Mouse (Mus musculus): ENCODE measurements around the gene Ap1s1.
A peak's percentile ranks its signal among the peaks of the same experiment; 100 is the strongest.

Ap1s1 gene

DNA sequence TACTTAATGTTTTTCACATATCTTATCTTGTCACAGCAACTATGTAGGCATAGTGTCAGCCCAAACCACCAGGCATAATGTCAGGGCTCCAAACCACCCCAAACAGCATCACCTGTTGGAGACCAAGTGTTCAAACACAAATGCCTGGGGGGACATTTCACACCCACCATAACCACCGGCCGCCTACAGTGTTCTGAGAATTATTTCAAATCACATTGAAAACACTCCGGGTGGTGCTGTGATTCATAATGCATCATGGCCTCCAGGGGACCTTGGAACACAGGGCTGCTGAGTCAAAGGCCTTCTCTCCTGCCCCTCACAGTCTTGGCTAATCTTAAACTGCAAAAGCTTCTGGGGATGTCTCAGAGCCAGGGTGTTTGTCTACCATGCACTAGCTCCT is 30.0 kb downstream of the Ap1s1 start:
- no peak for DNase-seq (ENCODE audit: low spot score)

DNA sequence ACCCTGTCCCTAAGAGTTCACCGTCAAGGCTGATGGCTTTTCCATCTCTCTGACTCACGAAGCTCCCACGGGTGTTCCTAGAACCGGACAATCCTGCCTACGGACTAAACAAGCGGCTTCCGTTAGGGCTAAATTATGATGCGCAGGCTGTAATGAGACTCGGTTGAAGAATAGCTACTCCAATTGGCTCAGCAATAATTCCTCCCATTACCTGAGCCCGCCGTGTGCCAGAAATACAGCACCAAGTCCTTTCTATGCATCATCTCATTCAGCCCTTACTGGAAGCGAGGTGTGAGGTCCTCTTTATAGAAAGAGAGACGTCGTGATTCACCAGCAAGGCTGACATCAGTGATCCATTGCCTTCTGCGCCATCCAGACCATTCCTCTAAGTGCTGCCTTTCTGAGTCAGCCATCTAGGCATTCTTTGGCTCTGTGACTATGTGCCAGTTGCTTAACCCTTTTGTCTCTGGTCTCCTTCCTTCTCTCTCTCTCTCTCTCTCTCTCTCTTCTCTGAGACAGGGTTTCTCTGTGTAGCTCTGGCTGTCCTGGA is 33.5 kb downstream of the Ap1s1 start:
- DNase-seq (ENCODE audit: low spot score): no peak

DNA sequence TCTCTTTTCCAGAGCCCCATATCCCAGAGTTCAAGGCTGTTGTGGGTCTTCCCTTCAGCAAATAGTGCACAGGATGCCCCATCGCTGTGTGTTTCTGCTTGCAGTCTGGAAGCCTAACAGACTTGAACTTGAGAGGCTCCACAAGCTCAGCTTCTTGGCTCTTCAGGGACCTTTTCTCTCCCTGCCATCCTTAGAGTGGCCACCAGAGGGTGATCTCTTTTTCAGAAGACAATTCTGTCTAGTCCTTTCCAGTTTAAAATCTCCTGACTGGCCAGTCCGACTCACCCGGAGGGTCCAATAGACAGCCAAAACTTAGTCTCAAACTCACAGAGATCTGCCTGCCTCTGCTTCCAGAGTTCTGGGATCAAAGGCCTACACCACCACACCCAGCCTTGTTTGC is 35.9 kb downstream of the Ap1s1 start:
- peak; percentile 42 for DNase-seq (ENCODE audit: low spot score)

DNA sequence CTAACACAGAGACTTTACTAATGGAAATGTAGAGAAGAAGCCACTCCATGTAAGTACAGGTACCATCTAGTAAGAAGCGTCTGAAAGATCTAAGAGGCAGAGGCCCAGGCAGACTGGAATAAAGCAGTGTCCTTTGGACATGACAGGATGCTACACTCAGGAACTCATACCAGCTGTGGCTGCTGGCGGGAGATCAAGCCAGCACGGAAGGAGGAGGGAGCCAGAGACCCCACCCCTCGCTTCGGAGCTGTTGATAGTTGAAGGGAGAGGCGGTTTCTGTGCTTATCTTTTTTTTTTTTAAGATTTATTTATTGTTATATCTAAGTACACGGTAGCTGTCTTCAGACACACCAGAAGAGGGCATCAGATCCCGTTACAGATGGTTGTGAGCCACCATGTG is 38.7 kb downstream of the Ap1s1 start:
- no peak for DNase-seq (ENCODE audit: low spot score)

DNA sequence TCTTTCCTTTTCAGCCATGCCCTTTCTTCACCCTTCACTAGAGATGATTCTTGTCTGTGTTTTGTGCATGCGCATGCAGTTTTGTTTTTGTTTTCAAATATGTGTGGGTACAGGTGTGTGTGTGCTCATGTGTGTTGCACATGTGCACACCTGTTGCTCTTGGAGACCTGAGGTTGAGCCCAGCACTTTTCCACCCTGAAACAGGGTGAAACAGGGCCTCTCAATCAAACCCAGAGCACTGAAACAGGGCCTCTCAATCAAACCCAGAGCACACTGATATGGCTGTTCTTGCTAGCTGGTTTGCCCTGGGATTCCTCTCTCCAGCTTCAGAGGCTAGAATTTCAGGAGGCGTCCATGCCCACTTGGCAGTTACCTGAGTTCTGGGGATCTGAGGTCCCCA is 45.3 kb downstream of the Ap1s1 start:
- DNase-seq (ENCODE audit: low spot score): peak; percentile 22

DNA sequence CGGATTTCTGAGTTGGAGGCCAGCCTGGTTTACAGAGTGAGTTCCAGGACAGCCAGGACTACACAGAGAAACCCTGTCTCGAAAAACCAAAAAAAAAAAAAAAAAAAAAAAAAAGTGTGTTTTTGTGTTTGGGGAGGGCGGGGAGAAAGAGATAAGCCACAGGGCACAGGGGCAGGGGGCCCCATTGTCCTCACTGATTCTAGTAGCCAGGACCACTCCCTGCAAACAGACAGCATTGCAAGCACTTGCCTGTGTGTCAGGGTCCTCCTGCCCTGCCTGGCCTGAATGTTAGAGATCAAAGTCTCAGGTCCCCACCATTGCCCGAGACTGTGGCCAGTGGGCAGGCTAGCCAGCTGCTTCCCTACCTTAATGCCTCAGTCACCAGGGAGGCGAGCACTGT is 46.5 kb downstream of the Ap1s1 start:
- DNase-seq (ENCODE audit: low spot score): no peak

DNA sequence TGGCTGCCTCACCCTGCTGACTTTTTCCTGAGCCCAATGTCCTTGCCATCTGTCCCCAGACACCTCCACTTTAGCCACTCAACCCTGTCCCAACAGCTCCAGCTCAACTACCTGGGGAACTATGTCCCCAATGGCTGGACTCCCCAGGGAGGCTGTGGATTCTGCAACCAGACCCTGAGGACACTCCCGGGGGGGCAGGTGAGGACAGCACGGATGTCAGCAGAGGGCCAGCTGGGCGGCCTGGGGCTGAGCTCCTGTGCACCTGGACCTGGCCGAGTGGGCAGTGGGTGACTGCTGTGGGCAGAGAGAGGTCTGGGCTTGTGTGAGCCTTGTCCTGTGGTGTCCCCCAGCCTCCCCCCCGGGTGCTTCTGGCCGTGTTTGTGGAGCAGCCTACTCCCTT is 56.1 kb downstream of the Ap1s1 start:
- no peak for DNase-seq (ENCODE audit: low spot score)

DNA sequence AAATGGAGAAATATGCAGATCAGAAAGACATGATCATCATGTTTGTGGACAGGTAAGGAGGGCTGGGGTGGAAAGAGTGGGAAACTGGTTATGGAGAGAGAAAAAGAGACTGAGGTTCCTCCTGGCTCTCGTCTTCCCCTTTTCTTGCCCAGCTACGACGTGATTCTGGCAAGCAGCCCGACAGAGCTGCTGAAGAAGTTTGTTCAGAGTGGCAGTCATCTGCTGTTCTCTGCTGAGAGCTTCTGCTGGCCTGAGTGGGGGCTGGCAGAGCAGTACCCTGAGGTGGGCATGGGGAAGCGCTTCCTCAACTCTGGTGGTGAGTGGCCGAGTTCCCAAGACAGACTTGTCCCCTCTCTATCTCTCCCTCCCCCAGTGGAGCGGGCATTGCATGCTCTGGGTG is 57.5 kb downstream of the Ap1s1 start:
- DNase-seq (ENCODE audit: low spot score): no peak

DNA sequence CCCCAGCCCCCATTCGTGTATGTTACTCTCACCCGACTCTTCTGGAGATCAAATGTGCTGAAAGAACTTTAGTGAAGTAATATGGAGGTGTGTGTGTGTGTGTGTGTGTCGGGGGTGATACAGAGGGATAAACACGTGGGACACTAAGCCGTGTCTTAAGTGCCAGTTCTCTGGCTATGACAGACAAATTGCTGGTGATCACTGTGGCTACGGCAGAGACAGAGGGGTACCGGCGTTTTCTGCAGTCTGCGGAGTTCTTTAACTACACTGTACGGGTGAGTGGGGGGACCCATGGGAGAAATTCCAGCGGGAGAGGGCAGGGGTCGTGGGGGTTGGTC is 58.0 kb downstream of the Ap1s1 start, which contains the start of gene Znhit1:
Gene Znhit1 (minus strand): TSS at position 88 of the 338 bp plus-strand sequence.
- peak; percentile 29 for DNase-seq (ENCODE audit: low spot score)

DNA sequence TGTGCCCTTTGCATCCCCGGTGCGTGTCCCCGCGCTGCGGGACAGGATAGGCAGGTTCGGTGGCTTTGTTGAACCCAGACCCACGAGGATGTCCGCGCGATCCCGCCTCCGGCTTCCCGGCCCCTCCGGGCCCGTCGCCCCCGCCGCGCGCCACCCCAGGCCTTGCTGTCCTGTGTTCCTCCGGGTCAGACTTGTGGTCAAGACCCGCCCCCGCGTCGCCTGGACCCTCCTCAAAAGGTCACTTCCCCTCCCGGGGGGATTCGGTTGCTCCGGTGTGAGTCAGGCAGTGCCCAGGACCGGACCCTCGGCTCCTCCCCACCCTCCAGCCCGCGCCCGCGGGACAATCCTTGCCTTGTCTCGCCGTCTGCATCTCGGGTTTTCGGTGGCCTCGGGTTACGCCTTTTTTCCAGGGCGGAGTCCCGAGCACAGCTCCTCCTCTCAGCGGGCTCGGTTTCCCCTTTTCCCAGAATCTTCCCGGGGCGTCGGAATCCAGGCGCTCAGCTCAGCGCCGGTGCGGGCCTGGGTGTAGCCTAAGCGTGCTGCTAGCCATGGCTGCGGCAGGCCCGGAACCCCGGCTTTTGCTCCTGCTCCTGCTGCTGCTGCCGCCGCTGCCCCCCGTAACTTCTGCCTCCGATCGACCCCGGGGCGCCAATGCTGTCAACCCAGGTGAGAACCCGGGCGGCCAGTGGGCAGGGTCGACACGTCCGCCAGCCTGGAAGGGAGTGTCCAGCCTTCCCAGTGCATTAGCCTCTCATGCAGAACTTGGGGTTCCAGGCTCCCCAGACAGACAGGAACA is 58.6 kb downstream of the Ap1s1 start:
- peak; percentile 74 for DNase-seq (ENCODE audit: low spot score)

DNA sequence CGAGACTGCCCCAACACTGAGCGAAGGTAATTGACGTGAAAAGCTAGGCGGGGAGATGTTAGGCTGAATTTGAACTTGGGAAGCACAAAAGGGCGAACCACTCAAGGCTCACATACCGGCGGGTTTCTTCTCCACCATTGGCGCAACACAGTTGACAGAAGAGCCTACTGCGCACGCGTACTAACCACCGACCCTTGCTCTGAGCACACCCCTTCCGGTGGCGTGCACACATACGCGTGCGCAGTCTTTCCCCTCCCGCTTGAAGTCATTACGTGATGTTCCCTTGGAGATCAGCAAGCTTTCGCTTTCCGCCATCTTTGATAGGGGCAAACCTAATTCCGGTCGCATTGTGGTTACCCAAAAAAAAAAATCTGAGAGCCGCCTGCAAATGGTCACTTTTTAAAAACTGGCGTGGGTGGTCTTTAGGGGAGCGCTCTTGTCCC is 59.2 kb downstream of the Ap1s1 start, which contains the start of gene Plod3:
Gene Plod3 (plus strand): TSS at position 325 of the 443 bp plus-strand sequence.
- DNase-seq (ENCODE audit: low spot score): peak; percentile 99

Measured in c-Kit-positive CD71-positive TER-119-positive erythroid progenitor cells, embryonic 14.5 days (primary cell).